Mouse (Mus musculus) activated CD4-positive, CD25-positive, alpha-beta regulatory T cell (primary cell): Measurements from ENCODE around the gene Srsf1. TPM values are rescaled to one million over a fixed set of nuclear protein-coding genes. Genes with fewer than 3 reads are reported as not detected.

Source experiments
- polyA plus RNA-seq, 2 experiments: library from polyadenylated mRNA; unstranded; fragments of 100-300 nt; shearing (Covaris generic); gene quantifications; one replicate each; pipeline ENCODE4 v1.2.1; 2017

The Srsf1 gene
- 100 to 1,000 TPM; 245 to 271 TPM for polyA plus RNA-seq

GRCm38 (mm10) chr11:88046944-88047794 lies at the start of gene Srsf1:
Gene Srsf1 (plus strand): TSS chr11:88047373.

GRCm38 (mm10) chr11:88067586-88068410 lies 20.6 kb downstream of the Srsf1 start, which contains the start of gene Vezf1:
Gene Vezf1 (plus strand): TSS chr11:88068279.

GRCm38 (mm10) chr11:88098021-88098729 lies 51.0 kb downstream of the Srsf1 start, which contains the start of gene Cuedc1:
Gene Cuedc1 (plus strand): TSS chr11:88098058.

Other genes with a start within 250 kb of the Srsf1 start
- gene Lpo, start 219.1 kb upstream of the Srsf1 start, polyA plus RNA-seq: under 1 TPM in 1 of 2 experiments, not detected in 1; 0.38 TPM
- gene Mks1, start 194.2 kb upstream of the Srsf1 start, polyA plus RNA-seq: 10 to 100 TPM in 1 of 2 experiments, 1 to 10 TPM in 1; 6.7 to 10.7 TPM
- gene Epx, start 171.8 kb upstream of the Srsf1 start, polyA plus RNA-seq: under 1 TPM in 1 of 2 experiments, not detected in 1; 0.87 TPM
- gene Olfr462, start 155.1 kb upstream of the Srsf1 start, polyA plus RNA-seq: under 1 TPM in 1 of 2 experiments, not detected in 1; 0.04 TPM
- under 1 TPM in 1 of 2 experiments, not detected in 1; 0.34 TPM for gene Olfr463, start 150.0 kb upstream of the Srsf1 start, polyA plus RNA-seq
- not detected for gene Olfr464, start 126.4 kb upstream of the Srsf1 start, polyA plus RNA-seq
- gene Dynll2, start 59.8 kb upstream of the Srsf1 start, polyA plus RNA-seq: 10 to 100 TPM; 15.7 to 18.4 TPM
- 10 to 100 TPM; 37.1 to 40.2 TPM for gene Vezf1, start 20.9 kb downstream of the Srsf1 start, polyA plus RNA-seq
- gene Cuedc1, start 50.7 kb downstream of the Srsf1 start, polyA plus RNA-seq: 1 to 10 TPM; 5.4 to 6.7 TPM
- gene Mrps23, start 157.0 kb downstream of the Srsf1 start, polyA plus RNA-seq: 100 to 1,000 TPM in 1 of 2 experiments, 10 to 100 TPM in 1; 91.9 to 101 TPM
- not detected for gene Ccdc182, start 246.7 kb downstream of the Srsf1 start, polyA plus RNA-seq